Mouse (Mus musculus) hindbrain, embryonic 15.5 days (tissue): Measurements from ENCODE around the gene Pygm. TPM values are rescaled to one million over a fixed set of nuclear protein-coding genes. Genes with fewer than 3 reads are reported as not detected.

Experiments
- ATAC-seq: fragments of 200-750 bp; cut with Nextera tagmentation; 2 replicates; pipeline ENCODE4 v1.8.0; 2017; ENCODE audit warnings: low read depth, moderate number of reproducible peaks, moderate TSS enrichment; ENCODE audit not compliant: low FRiP score
- H3K27ac ChIP-seq: fragments of 300-500 bp; sonication (generic); replicated peaks from 2 replicates; pipeline ENCODE4 v1.5.1; 2015; ENCODE audit warnings: mild to moderate bottlenecking, inconsistent platforms
- H3K27me3 ChIP-seq: fragments of 300-500 bp; sonication (generic); 2 replicates; pipeline ENCODE4 v1.6.1; 2015; ENCODE audit warnings: control low read depth, inconsistent platforms
- H3K36me3 ChIP-seq: fragments of 300-500 bp; sonication (generic); 2 replicates; pipeline ENCODE4 v1.6.1; 2015; ENCODE audit warnings: control low read depth, inconsistent platforms
- H3K4me1 ChIP-seq: fragments of 300-500 bp; sonication (generic); replicated peaks from 2 replicates; pipeline ENCODE4 v1.6.1; 2015; ENCODE audit warnings: control low read depth, inconsistent platforms
- H3K4me2 ChIP-seq: fragments of 300-500 bp; sonication (generic); 2 replicates; pipeline ENCODE4 v1.6.1; 2015; ENCODE audit warnings: moderate library complexity, mild to moderate bottlenecking, inconsistent platforms
- H3K4me3 ChIP-seq: fragments of 300-500 bp; sonication (generic); 2 replicates; pipeline ENCODE4 v1.5.1; 2015; ENCODE audit warnings: mild to moderate bottlenecking, inconsistent platforms
- H3K9ac ChIP-seq: fragments of 300-500 bp; sonication (generic); 2 replicates; pipeline ENCODE4 v1.6.1; 2015; ENCODE audit warnings: inconsistent platforms
- H3K9me3 ChIP-seq: fragments of 300-500 bp; sonication (generic); 2 replicates; pipeline ENCODE4 v1.6.1; 2016; ENCODE audit warnings: control low read depth, inconsistent platforms
- WGBS: fragments of 180-500 bp; shearing (Covaris S2); methylation state at CpG from one replicate; pipeline ENCODE4 v1.1.7; 2015; 5-methylcytosine and 5-hydroxymethylcytosine counted together
- polyA plus RNA-seq: library from polyadenylated mRNA; unstranded; fragments of >200 nt; fragmentation: Nextera tagmentation; extraction: Ambion mirVana; gene quantifications from 2 replicates; pipeline ENCODE4 v1.2.1, GENCODE M21; 2015

The Pygm gene
- polyA plus RNA-seq, 1 experiment from 2014 or later = 7.6 TPM

DNA sequence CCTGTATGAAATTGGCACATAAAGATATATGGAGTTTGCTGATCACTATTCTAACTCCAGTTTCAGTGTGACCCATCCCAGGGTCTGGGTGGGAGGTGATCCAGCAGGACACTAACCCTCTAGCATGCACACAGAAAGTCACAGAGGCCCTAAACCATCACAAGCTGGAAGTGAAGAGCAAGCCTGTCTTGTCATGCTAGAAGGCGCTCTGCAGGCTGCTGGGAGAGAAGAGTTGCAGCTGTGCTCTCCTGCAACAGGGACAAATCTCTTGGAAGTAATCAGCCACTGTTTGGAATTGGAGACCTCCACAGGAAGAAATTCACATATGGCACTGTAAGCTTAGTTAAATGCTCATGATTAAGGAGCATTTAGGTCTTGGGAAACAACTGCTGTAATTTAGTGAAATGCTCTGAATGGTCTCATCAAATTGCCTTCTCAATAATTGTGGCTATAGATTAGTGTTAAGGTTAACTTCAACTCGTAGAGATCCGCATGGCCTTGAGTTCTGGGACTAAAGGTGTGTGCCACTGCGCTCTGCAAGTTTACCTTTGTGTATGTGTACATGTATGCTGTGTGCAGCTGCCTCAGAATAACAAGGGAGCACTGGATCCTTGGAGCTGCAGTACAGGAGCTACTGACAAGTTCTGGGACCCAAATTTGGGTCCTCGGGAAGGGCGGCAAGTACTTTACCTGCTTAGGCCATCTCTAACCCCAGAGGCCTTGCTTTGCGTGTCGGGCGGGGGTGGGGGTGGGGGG is 3.6 kb upstream of the Pygm start:
- Histone ChIP-seq H3K27ac (no peak overlapping the region), H3K27me3 (no peaks in the 10 kb centered on the region), H3K36me3 (peaks cover 27% of the 10 kb centered on the region), H3K4me1 (peaks cover 6% of the 10 kb centered on the region; the same call in 1 of the 2 replicates), H3K9me3 (no peaks in the 10 kb centered on the region), H3K4me3 (no peak overlapping the region), H3K9ac (no peak overlapping the region), H3K4me2 (no peak overlapping the region)
- 91% methylated on average over 9 of the region's 9 CpGs for WGBS
- no peak for ATAC-seq

DNA sequence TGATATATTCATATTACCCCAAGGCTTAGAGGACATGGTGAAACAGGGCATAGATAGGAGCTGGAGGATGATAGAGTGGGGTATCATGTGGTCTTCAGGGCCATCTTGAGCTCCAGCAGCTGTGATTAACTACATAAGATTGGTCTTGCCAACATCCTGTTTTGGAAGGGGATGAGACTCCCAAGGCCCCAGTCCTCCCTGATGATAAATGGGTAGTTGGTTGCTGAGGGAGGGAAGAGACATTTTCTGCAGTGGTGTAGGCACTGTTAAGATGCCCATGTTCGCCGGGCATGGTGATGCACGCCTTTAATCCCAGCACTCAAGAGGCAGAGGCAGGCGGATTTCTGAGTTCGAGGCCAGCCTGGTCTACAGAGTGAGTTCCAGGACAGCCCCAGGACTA is 3.0 kb upstream of the Pygm start:
- Histone ChIP-seq H3K4me1 (peaks cover 6% of the 10 kb centered on the region; the same call in 1 of the 2 replicates), H3K4me2 (no peak overlapping the region), H3K4me3 (no peak overlapping the region), H3K36me3 (peaks cover 20% of the 10 kb centered on the region), H3K27me3 (no peaks in the 10 kb centered on the region), H3K9me3 (no peaks in the 10 kb centered on the region), H3K27ac (no peak overlapping the region), H3K9ac (no peak overlapping the region)
- ATAC-seq = no peak
- WGBS = 96% methylated on average over 5 of the region's 5 CpGs

DNA sequence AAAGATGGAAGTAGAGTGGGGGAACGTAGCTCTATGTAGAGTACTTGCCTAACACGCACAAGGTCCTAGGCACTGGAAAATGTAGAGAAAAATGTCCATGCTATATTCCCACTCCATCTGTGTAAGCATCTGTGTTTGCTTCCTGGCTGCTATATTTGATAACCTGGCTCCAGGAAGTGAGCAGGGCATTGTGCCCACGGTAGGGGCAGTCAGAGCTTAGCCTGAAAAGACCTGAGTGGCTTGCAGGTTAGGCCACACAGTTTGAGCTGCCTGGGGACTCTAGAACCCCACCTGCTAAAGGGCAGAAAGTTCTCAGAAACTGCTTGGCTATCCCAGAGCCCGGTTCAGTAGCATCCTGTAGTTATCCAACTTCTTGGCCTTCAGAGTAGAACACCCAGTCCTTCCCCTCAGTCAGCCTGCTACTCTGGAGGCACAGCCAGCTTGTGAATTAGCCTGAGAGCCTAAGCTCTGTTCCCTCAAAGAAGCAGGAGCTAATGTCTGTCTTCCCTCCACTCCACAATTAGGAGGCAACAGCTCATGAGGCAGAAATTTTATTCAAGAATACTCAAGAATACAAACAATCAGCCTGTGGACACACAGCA is 1.8 kb upstream of the Pygm start:
- peaks cover 2% of the 10 kb centered on the region; the same call in 1 of the 2 replicates for H3K4me1 ChIP-seq
- ATAC-seq = no peak
- WGBS = 81% methylated on average over 4 of the region's 4 CpGs
- peaks cover 8% of the 10 kb centered on the region; the same call in 1 of the 2 replicates for H3K36me3 ChIP-seq
- H3K9me3 ChIP-seq = no peaks in the 10 kb centered on the region
- no peak overlapping the region for H3K9ac ChIP-seq
- no peaks in the 10 kb centered on the region for H3K27me3 ChIP-seq
- H3K4me3 ChIP-seq = no peak overlapping the region
- H3K4me2 ChIP-seq = no peak overlapping the region
- no peak overlapping the region for H3K27ac ChIP-seq

DNA sequence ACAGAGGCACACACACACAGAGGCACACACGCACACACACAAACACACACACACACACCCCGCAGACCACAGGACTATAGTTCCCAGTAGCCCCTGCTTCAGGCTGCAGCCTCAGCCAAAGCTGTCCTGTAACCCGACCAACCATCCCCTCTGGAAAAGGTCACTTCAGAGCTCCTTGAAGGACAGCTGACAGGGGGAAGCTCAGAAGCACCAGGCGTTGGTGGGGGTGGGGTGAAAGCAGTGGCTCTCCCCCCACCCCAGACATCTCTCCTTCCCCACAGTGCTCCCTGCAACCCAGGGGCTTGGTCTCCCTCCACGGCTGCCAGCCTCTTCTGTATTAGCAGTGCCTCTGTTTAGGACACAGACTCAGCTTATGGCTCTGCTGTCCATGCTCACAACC is 729 bp upstream of the Pygm start:
- Histone ChIP-seq H3K27ac (peak overlapping the region; percentile 38; the same call in 1 of the 2 replicates), H3K36me3 (0 out of 2 replicates have a peak, but pooled peaks cover 2% of the 10 kb centered on the region), H3K4me2 (no peak overlapping the region), H3K4me1 (no peaks in the 10 kb centered on the region; the same call in 1 of the 2 replicates), H3K9ac (no peak overlapping the region), H3K4me3 (no peak overlapping the region), H3K27me3 (no peaks in the 10 kb centered on the region), H3K9me3 (no peaks in the 10 kb centered on the region)
- WGBS = 54% methylated on average over 5 of the region's 5 CpGs
- no peak for ATAC-seq

DNA sequence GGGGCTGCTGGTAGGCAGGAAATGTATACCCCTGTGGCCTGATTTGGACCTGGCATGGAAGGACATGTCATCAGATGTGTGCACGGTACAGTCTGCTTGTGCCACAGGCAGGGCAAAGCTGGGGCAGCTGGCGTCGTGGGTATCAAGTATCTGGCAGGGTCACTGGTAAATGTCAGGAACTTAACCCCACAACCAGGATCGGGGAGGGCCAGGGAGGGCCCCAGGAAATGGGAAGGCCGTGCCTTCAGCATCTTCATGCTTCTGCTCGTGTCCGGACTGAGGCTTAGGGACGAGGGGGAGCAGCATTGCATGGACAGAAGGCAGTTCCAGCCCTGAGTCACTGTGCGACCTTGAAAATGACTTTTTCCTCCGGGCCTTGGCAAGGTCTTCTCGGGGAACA is 755 bp downstream of the Pygm start:
- no peak overlapping the region for H3K9ac ChIP-seq
- H3K4me2 ChIP-seq = no peak overlapping the region
- H3K27me3 ChIP-seq = no peaks in the 10 kb centered on the region
- no peaks in the 10 kb centered on the region for H3K36me3 ChIP-seq
- peaks cover 8% of the 10 kb centered on the region for H3K4me1 ChIP-seq
- H3K27ac ChIP-seq = no peak overlapping the region
- WGBS = 82% methylated on average over 11 of the region's 11 CpGs
- H3K4me3 ChIP-seq = no peak overlapping the region
- H3K9me3 ChIP-seq = no peaks in the 10 kb centered on the region
- no peak for ATAC-seq

DNA sequence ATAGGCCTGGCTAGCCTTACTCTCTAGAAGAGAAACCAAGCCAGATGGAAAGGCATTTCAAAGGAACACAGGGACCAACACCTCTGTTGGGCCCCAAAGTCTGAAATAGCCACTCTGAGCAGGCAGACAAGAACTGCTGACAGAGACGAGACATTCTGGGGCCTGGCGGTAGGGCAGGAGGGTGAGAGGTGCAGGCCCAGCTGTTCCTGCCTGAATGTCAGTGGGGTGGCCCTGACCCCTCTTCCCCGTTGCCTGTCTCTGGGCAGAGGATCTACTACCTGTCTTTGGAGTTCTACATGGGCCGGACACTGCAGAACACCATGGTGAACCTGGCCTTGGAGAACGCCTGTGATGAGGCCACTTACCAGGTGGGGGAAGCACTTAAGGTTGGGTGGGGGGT is 1.2 kb downstream of the Pygm start:
- H3K9me3 ChIP-seq = no peaks in the 10 kb centered on the region
- H3K36me3 ChIP-seq = no peaks in the 10 kb centered on the region
- no peak overlapping the region for H3K9ac ChIP-seq
- 89% methylated on average over 5 of the region's 5 CpGs for WGBS
- no peak overlapping the region for H3K4me3 ChIP-seq
- peaks cover 11% of the 10 kb centered on the region for H3K4me1 ChIP-seq
- no peak overlapping the region for H3K27ac ChIP-seq
- no peak overlapping the region for H3K4me2 ChIP-seq
- ATAC-seq = no peak
- H3K27me3 ChIP-seq = no peaks in the 10 kb centered on the region

DNA sequence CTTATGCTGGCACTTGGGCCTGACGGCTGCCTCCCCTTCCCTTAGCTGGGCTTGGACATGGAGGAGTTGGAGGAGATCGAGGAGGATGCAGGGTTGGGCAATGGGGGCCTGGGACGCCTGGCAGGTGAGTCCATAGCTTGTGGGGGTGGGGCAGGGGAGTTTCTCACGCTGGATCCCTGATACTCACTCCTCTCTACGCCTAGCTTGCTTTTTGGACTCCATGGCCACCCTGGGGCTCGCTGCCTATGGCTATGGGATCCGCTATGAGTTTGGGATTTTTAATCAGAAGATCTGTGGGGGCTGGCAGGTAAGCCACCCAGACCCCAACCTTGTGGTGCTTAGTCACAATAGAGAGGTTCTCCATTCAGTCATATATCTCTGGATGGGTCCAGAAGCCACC is 1.6 kb downstream of the Pygm start:
- Histone ChIP-seq H3K9ac (no peak overlapping the region), H3K4me1 (peaks cover 11% of the 10 kb centered on the region), H3K27ac (no peak overlapping the region), H3K27me3 (no peaks in the 10 kb centered on the region), H3K4me2 (no peak overlapping the region), H3K4me3 (no peak overlapping the region), H3K36me3 (no peaks in the 10 kb centered on the region), H3K9me3 (no peaks in the 10 kb centered on the region)
- ATAC-seq = no peak
- WGBS = 83% methylated on average over 7 of the region's 7 CpGs

DNA sequence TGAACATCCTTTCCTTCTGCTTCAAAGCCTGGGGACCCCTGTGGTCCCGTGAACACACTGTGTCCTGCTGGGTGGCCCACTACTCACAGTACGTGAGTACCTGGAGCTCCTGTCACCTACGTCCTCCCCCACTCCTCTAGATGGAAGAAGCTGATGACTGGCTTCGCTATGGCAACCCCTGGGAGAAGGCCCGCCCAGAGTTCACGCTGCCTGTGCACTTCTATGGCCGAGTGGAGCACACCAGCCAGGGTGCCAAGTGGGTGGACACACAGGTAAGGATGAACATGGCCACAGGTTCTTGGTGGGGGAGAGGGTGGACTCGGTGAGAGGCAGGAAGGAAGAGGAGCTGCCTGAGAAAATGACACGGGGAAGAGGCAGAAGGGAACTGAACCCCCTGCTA is 2.0 kb downstream of the Pygm start:
- Histone ChIP-seq H3K27ac (no peak overlapping the region), H3K4me1 (peaks cover 11% of the 10 kb centered on the region), H3K9me3 (no peaks in the 10 kb centered on the region), H3K4me2 (no peak overlapping the region), H3K4me3 (no peak overlapping the region), H3K36me3 (no peaks in the 10 kb centered on the region), H3K27me3 (no peaks in the 10 kb centered on the region), H3K9ac (no peak overlapping the region)
- WGBS = 63% methylated on average over 9 of the region's 9 CpGs
- ATAC-seq = no peak

DNA sequence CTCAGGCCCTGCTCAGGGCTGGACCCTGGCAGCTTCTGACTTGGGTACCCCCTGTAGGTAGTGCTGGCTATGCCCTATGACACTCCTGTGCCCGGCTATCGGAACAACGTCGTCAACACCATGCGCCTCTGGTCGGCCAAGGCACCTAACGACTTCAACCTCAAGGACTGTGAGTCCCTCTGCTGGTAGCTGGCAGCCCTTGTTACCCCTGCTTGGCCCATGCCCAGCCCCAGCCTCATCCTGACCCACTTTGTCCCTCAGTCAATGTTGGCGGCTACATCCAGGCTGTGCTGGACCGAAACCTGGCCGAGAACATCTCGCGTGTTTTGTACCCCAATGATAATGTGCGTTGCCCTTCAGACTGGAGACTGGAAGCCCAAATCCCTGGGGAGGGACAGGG is 3.8 kb downstream of the Pygm start:
- ATAC-seq = no peak
- no peak overlapping the region for H3K4me3 ChIP-seq
- no peaks in the 10 kb centered on the region for H3K36me3 ChIP-seq
- WGBS = 87% methylated on average over 13 of the region's 13 CpGs
- H3K9ac ChIP-seq = no peak overlapping the region
- no peak overlapping the region for H3K27ac ChIP-seq
- H3K4me2 ChIP-seq = no peak overlapping the region
- H3K27me3 ChIP-seq = no peaks in the 10 kb centered on the region
- H3K9me3 ChIP-seq = no peaks in the 10 kb centered on the region
- H3K4me1 ChIP-seq = peaks cover 11% of the 10 kb centered on the region

DNA sequence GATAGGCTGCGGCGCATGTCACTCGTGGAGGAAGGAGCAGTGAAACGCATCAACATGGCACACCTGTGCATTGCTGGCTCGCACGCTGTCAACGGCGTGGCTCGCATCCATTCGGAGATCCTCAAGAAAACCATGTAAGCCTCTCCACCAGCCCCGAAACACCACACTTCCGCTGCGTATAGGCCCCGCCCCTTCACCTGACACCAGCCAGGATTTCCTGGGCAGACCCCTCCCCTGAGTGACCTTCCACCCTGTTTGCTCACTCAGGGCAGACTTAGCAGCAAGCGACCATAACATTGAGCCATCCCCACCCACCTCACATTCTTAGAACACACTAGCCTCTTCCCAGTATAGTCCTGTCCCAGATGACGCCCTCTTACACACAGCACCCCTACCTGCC is 5.6 kb downstream of the Pygm start:
- 6% methylated on average over 16 of the region's 16 CpGs for WGBS
- Histone ChIP-seq H3K9ac (peak overlapping the region; percentile 41), H3K4me3 (peak overlapping the region; percentile 34), H3K4me2 (peak overlapping the region; percentile 63), H3K27me3 (no peaks in the 10 kb centered on the region), H3K9me3 (no peaks in the 10 kb centered on the region), H3K36me3 (no peaks in the 10 kb centered on the region), H3K27ac (no peak overlapping the region), H3K4me1 (peaks cover 11% of the 10 kb centered on the region)
- ATAC-seq = peak; percentile 44

DNA sequence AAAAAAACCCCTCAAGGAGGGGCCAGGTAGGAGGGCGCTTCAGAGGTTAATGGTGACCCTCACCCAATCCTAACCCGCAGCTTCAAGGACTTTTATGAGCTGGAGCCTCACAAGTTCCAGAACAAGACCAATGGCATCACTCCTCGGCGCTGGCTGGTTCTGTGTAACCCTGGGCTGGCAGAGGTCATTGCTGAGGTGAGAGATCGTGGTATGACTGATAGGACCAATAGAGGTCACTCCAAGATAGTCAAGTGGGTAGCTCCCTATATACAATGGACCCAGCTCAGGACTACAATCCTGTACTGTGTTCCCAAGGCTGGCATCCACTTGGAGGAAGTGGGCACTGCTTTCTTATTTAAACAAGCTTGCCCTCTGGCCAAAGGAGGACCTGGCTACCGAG is 6.1 kb downstream of the Pygm start:
- Histone ChIP-seq H3K36me3 (no peaks in the 10 kb centered on the region), H3K4me1 (peaks cover 11% of the 10 kb centered on the region), H3K9me3 (no peaks in the 10 kb centered on the region), H3K9ac (no peak overlapping the region), H3K4me2 (peak overlapping the region; percentile 63), H3K4me3 (no peak overlapping the region), H3K27me3 (no peaks in the 10 kb centered on the region), H3K27ac (no peak overlapping the region)
- WGBS = 65% methylated on average over 6 of the region's 6 CpGs
- ATAC-seq = no peak

DNA sequence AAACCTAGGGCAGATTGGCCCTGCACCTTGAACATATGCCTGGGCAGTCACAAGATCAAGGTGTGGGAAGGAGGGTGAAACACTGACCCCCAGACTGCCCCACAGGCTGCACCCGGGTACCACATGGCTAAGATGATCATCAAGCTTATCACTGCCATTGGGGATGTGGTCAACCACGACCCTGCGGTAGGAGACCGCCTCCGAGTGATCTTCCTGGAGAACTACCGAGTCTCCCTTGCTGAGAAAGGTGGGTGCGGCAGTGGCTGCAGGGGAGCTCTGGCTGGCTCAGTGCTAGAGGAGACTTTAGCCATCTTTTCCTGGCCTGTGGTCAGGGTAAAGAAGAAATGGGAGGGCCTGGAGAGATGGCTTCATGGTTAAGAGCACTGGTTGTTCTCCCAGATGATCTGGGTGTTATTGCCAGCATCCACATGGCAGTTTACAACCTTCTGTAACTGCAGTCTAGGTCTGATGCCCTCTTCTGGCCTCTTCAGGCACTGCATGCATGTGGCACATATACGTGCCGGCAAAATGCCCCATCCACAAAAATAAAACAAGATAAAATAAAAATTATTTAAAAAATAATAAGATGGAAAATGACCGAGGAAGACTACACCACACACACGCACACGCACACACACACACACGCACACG is 8.7 kb downstream of the Pygm start:
- H3K27ac ChIP-seq = no peak overlapping the region
- H3K36me3 ChIP-seq = no peaks in the 10 kb centered on the region
- no peak for ATAC-seq
- 95% methylated on average over 14 of the region's 14 CpGs for WGBS
- H3K9ac ChIP-seq = no peak overlapping the region
- no peak overlapping the region for H3K4me2 ChIP-seq
- no peaks in the 10 kb centered on the region for H3K9me3 ChIP-seq
- H3K4me3 ChIP-seq = no peak overlapping the region
- H3K27me3 ChIP-seq = no peaks in the 10 kb centered on the region
- peaks cover 11% of the 10 kb centered on the region for H3K4me1 ChIP-seq
